Mouse (Mus musculus): ENCODE data around the gene Ttc7.

Gene Ttc7

GRCm38 (mm10) chr17:87314530-87314946 is 31.9 kb downstream of the Ttc7 start:
- in situ Hi-C loops (cut with MboI), result no loop called here

GRCm38 (mm10) chr17:87315021-87315531 is 32.4 kb downstream of the Ttc7 start:
- in situ Hi-C loops (cut with MboI), result no loop called here

GRCm38 (mm10) chr17:87315891-87316763 is 33.4 kb downstream of the Ttc7 start:
- in situ Hi-C loops (cut with MboI), result no loop called here

DNA sequence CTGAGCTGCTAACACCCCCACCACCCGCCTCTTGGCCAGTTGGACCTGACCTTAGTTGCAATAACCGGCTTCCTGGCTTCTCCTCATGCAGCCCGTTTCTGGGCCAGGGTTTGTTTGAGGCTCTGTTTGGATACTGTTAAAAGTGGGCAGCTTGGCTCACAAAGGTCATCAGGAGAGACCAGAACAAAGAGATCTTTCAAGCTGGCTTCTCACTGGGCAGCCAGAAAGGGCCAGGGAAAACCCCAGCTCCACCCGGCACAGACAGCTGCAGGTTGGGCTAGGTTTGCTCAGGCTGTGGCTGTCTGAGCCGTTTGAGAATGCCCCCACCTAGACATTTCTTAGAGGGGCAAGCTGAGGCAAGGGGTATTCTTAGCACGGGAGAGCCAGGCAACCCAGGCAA is 34.6 kb downstream of the Ttc7 start:
- in situ Hi-C loops (cut with MboI), result no loop called here

DNA sequence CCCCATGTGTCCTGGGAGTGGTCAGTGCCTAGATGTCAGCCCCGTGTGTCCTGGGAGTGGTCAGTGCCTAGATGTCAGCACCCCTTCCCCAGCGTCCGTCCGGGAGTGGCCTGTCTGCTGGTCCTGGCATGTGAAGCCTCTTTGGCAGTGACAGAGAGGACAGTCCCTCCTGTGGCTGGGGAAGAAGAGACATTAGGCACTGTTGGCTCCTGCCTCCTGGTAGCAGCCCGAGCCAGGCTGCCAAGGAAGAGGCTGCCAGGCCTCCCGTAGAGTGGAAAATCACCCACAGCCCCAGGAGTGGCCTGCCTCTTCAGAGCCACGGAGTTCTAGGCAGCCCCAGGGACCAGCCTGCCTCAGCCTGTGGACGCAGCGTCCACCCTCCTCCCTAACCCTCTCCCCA is 35.3 kb downstream of the Ttc7 start:
- in situ Hi-C loops (cut with MboI), result no loop called here

DNA sequence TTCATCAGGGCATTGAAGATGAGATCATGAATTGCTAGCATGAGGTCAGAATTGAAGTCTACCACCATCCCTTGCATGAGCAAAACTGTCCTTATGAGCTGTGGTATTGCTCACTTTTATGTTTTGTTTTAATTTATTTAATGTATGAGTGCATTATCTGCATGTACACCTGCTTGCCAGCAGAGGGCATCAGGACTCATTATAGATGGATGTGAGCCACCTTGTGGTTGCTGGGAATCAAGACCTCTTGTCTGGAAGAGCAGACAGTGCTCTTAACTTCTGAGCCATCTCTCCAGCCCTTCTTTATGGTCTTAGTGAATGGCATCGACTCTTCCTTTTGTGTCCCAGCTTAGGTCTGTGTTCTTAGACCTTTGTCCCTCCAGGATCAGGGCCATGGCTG is 39.0 kb downstream of the Ttc7 start:
- in situ Hi-C loops (cut with MboI), result loop anchor here (10.0 kb wide), 1 partner anchor 243 kb away; no protein-coding TSS in a partner anchor

GRCm38 (mm10) chr17:87323215-87323614 is 40.5 kb downstream of the Ttc7 start:
- in situ Hi-C loops (cut with MboI), result loop anchor here (10.0 kb wide), 1 partner anchor 242 kb away; no protein-coding TSS in a partner anchor

DNA sequence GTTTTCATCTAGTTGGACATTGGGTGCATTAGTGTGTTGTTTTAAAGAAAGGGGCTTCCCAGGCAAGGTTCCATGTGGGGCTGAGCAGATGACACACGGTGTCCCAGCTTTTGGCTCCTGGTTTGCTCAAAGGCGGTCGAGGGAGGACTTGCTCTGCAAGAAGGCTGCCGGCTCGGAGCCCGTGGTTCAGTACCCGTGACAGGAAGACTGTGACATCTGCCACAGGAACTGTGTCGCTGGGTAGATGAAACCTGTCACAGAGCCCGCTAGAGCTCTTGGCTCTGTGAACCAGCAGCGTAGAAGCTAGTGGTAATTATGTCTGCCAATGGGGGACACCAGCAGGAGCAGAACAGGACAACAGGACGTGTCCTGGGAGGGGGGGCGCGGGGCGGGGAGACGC is 42.8 kb downstream of the Ttc7 start:
- in situ Hi-C loops (cut with MboI), result loop anchor here (10.0 kb wide), 1 partner anchor 239 kb away; no protein-coding TSS in a partner anchor

DNA sequence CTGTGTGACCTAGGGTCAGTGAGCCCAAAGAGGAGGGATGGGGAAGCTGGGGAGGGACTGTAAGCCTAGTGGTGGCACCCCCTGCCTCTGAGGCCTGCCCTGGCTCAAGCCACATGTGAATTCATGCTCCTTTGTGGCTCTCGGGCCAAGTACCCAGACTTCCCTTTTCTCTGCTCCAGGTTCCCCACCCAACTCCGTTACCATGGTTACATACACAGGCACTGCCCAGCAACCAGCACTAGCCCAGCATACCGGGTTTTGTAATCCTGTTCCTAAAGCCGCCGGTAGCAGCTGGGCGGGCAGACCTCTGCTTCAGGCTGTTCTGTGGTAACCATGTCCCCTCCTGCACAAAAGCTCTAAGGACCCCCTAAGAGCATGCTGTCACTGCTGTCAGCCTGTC is 44.3 kb downstream of the Ttc7 start:
- in situ Hi-C loops (cut with MboI), result loop anchor here (10.0 kb wide), 1 partner anchor 238 kb away; no protein-coding TSS in a partner anchor

DNA sequence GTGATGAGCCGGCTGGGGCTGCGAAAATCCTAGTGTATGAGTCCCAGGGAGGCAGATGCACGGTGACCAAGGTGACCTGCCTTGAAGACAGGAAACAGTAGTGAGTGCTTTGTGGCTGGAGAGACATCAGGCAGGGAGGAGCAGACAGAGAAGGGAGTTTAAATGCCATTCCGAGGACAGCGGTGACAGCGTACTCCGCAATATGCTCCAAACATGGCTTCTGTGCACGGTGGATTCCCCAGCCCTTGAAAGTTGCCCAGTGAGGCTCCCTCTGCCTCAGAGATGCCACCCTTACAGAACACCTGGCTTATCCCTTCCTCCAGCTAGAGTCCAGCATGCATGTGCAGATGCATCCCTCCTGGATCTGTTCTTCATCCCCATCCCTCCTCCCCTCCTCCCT is 45.0 kb downstream of the Ttc7 start:
- in situ Hi-C loops (cut with MboI), result loop anchor here (10.0 kb wide), 1 partner anchor 237 kb away; no protein-coding TSS in a partner anchor

DNA sequence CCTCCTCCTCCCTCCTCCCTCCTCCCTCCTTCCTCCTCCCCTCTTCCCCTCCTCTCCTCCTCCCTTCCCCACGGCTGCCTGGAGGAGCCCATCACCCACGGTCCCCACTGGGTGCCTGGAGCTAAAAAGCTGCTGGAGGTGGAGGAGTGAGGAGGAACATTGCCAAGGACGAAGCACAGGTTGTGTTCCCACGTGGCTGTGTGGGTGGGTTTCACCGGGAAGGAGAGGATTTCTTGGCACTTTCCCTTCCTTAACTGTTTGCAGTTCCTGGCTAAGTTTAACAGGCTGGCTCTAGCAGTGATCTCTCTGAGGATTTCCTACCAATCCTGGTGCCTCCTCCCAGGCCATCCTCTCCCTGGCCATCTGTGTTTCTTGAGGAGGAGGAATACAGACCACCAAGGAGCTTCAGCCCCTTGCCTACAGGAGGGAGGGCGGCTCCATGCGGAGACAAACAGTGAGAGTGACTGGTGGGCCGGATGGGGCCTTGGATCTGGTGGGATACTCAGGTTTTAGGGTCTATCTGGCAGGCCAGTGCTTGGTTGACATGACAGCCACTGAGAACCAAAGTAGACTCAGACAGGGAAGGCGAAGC is 45.6 kb downstream of the Ttc7 start:
- in situ Hi-C loops (cut with MboI), result loop anchor here (10.0 kb wide), 1 partner anchor 237 kb away; no protein-coding TSS in a partner anchor

GRCm38 (mm10) chr17:87329144-87329700 is 46.5 kb downstream of the Ttc7 start:
- in situ Hi-C loops (cut with MboI), result loop anchor here (10.0 kb wide), 1 partner anchor 236 kb away; no protein-coding TSS in a partner anchor

- in situ Hi-C loops (cut with MboI), result no loop called here
These were observed 47.7 kb downstream of the Ttc7 start for GRCm38 (mm10) chr17:87330250-87330920.

GRCm38 (mm10) chr17:87330921-87331291 is 48.2 kb downstream of the Ttc7 start:
- in situ Hi-C loops (cut with MboI), result no loop called here

- in situ Hi-C loops (cut with MboI), result no loop called here
These were observed 48.9 kb downstream of the Ttc7 start for GRCm38 (mm10) chr17:87331336-87332141.

GRCm38 (mm10) chr17:87332142-87332815 is 49.6 kb downstream of the Ttc7 start:
- in situ Hi-C loops (cut with MboI), result no loop called here

- in situ Hi-C loops (cut with MboI), result no loop called here
These were observed 50.2 kb downstream of the Ttc7 start for GRCm38 (mm10) chr17:87332887-87333286.

DNA sequence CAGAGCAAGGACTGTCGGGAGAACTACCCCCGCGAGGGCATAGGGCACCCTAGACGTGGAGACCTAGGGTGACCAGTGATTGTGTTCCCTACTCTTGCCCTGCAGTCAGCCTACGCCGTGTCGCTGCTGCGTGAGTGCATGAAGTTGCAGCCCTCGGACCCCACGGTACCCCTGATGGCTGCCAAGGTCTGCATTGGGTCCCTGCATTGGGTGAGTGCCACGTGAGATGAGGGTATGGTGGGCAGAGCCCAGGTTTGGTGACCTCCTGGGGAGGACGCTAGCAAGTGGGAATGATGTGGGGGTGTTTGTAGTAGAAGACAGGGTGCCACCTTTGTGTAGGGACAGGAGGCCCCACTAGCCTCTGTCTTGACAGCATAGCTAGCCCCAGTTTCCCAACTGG is 51.5 kb downstream of the Ttc7 start:
- in situ Hi-C loops (cut with MboI), result no loop called here

DNA sequence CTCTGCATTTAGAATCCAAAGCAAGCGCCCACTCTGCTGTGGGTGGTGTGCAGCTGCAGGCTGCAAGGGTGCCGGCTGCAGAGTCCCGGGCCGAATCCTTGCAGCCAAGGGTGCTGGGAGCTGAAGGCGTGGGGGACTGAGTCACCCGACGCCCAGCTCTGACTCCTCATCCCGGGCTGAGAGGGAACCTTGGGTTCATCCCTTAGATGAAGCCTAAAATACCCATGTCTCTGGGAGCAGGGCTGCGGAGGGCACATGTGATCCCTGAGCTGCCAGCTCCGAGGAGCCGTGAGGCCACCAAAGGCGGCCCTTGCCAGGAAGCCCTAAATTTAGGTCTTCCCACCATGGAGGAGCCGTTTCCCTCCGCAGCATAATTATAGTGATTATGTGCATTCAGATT is 52.5 kb downstream of the Ttc7 start:
- in situ Hi-C loops (cut with MboI), result no loop called here

GRCm38 (mm10) chr17:87335727-87336126 is 53.0 kb downstream of the Ttc7 start:
- in situ Hi-C loops (cut with MboI), result no loop called here
